Mouse (Mus musculus) myocyte (in vitro differentiated cells): ENCODE measurements at regions not wholly inside any gene's neighbourhood (a gene's known extent, or its start where the extent isn't known, plus 50 kb on each side); places are given as distances from the start of the nearest gene placed in this dataset.

Experiments
- H3K27me3 ChIP-seq: one replicate; pipeline ENCODE4 v1.6.1; 2011; ENCODE audit not compliant: control insufficient read depth, insufficient read depth, insufficient read length
- H3K36me3 ChIP-seq: one replicate; pipeline ENCODE4 v1.6.1; 2011; ENCODE audit not compliant: control insufficient read depth, insufficient read depth
- H3K4me2 ChIP-seq: one replicate; pipeline ENCODE4 v1.6.1; 2011; ENCODE audit warnings: low read depth, control low read depth
- H3K4me3 ChIP-seq: one replicate; pipeline ENCODE4 v1.5.1; 2011; ENCODE audit warnings: mild to moderate bottlenecking, control low read depth, moderate library complexity
- H3K79me2 ChIP-seq: one replicate; pipeline ENCODE4 v1.6.1; 2011; ENCODE audit not compliant: control insufficient read depth, insufficient read depth
- H3ac ChIP-seq: one replicate; pipeline ENCODE4 v1.6.1; 2011; ENCODE audit not compliant: control insufficient read depth, insufficient read length
- CEBPB ChIP-seq: IDR thresholded peaks from 2 replicates; pipeline ENCODE4 v1.6.1; 2011; ENCODE audit warnings: mild to moderate bottlenecking, moderate library complexity; ENCODE audit not compliant: poor library complexity, insufficient read depth, severe bottlenecking
- E2F4 ChIP-seq: IDR thresholded peaks from one replicate; pipeline ENCODE4 v1.6.1; 2011; ENCODE audit warnings: mild to moderate bottlenecking, control low read depth, moderate library complexity; ENCODE audit not compliant: insufficient read depth
- MAX ChIP-seq: IDR thresholded peaks from one replicate; pipeline ENCODE4 v1.6.1; 2011; ENCODE audit warnings: low read depth, mild to moderate bottlenecking, control low read depth
- MYOD1 ChIP-seq, 3 experiments: IDR thresholded peaks; one replicate each; pipeline ENCODE4 v1.6.1; 2011; ENCODE audit warnings: control low read depth in 2 of 3, low read depth in 2 of 3, mild to moderate bottlenecking in 2 of 3, moderate library complexity in 1 of 3; ENCODE audit not compliant: insufficient read length in 2 of 3, control insufficient read depth in 1 of 3
- MYOG ChIP-seq, 3 experiments: IDR thresholded peaks; one replicate each; pipeline ENCODE4 v1.6.1; 2011; ENCODE audit warnings: control low read depth in 2 of 3, low read depth in 2 of 3, mild to moderate bottlenecking in 2 of 3; ENCODE audit not compliant: insufficient read length in 2 of 3, control insufficient read depth in 1 of 3, insufficient read depth in 1 of 3
- POLR2A ChIP-seq: IDR thresholded peaks from one replicate; pipeline ENCODE4 v1.6.1; 2011; ENCODE audit warnings: low read depth, mild to moderate bottlenecking, control low read depth, moderate library complexity; ENCODE audit not compliant: insufficient read length
- POLR2AphosphoS2 ChIP-seq: IDR thresholded peaks from one replicate; pipeline ENCODE4 v1.6.1; 2011; ENCODE audit warnings: low read depth, control low read depth; ENCODE audit not compliant: insufficient read length
- REST ChIP-seq: IDR thresholded peaks from one replicate; pipeline ENCODE4 v1.6.1; 2011; ENCODE audit warnings: mild to moderate bottlenecking, control low read depth, moderate library complexity; ENCODE audit not compliant: insufficient read depth, insufficient read length
- SRF ChIP-seq: IDR thresholded peaks from one replicate; pipeline ENCODE4 v1.6.1; 2011; ENCODE audit warnings: low read depth; ENCODE audit not compliant: control insufficient read depth, insufficient read length
- TCF12 ChIP-seq: IDR thresholded peaks from one replicate; pipeline ENCODE4 v1.6.1; 2011; ENCODE audit warnings: mild to moderate bottlenecking, control low read depth; ENCODE audit not compliant: poor library complexity, insufficient read depth, severe bottlenecking
- TCF3 ChIP-seq: IDR thresholded peaks from one replicate; pipeline ENCODE4 v1.6.1; 2011; ENCODE audit warnings: low read depth, control low read depth; ENCODE audit not compliant: insufficient read length
- USF1 ChIP-seq: IDR thresholded peaks from one replicate; pipeline ENCODE4 v1.6.1; 2011; ENCODE audit warnings: low read depth, mild to moderate bottlenecking, control low read depth, moderate library complexity

- Histone ChIP-seq H3K79me2 (no peaks in the 10 kb centered on the region), H3K27me3 (no peaks in the 10 kb centered on the region), H3K4me3 (no peak overlapping the region), H3K36me3 (no peaks in the 10 kb centered on the region), H3K4me2 (no peak overlapping the region), H3ac (no peak overlapping the region)
- no peak for TF ChIP-seq SRF
- TF ChIP-seq USF1, result no peak
- no peak for TF ChIP-seq MYOG (IDR thresholded peaks at IDR 0.05; ENCODE audit: control insufficient read depth in 1 of 3, insufficient read depth in 1 of 3, insufficient read length in 2 of 3, low read depth in 2 of 3)
- no peak for TF ChIP-seq REST
- no peak for TF ChIP-seq TCF12
- TF ChIP-seq E2F4, result no peak
- TF ChIP-seq CEBPB, result no peak
- no peak for TF ChIP-seq MAX
- TF ChIP-seq TCF3, result no peak
- no peak for TF ChIP-seq POLR2AphosphoS2
- TF ChIP-seq POLR2A, result no peak
- TF ChIP-seq MYOD1 (IDR thresholded peaks at IDR 0.05; ENCODE audit: control insufficient read depth in 1 of 3, insufficient read length in 2 of 3, low read depth in 2 of 3), result no peak
These were observed 550.4 kb downstream of the Otol1 start for GRCm38 (mm10) chr3:70557821-70558220.

GRCm38 (mm10) chr3:70566140-70566857 lies 558.9 kb downstream of the Otol1 start:
- TF ChIP-seq POLR2AphosphoS2 (no peak), MYOG (IDR thresholded peaks at IDR 0.05; ENCODE audit: control insufficient read depth in 1 of 3, insufficient read depth in 1 of 3, insufficient read length in 2 of 3, low read depth in 2 of 3) (no peak), MAX (no peak), REST (no peak), CEBPB (no peak)
- no peak overlapping the region for H3K4me2 ChIP-seq
- no peak overlapping the region for H3K4me3 ChIP-seq
- no peak overlapping the region for H3ac ChIP-seq
- no peaks in the 10 kb centered on the region for H3K36me3 ChIP-seq
- no peaks in the 10 kb centered on the region for H3K79me2 ChIP-seq
- H3K27me3 ChIP-seq, result no peaks in the 10 kb centered on the region

GRCm38 (mm10) chr3:70594785-70595184 lies 587.4 kb downstream of the Otol1 start:
- no peaks in the 10 kb centered on the region for H3K36me3 ChIP-seq
- H3K79me2 ChIP-seq, result no peaks in the 10 kb centered on the region
- no peak overlapping the region for H3K4me2 ChIP-seq
- H3K27me3 ChIP-seq, result no peaks in the 10 kb centered on the region
- H3ac ChIP-seq, result no peak overlapping the region
- TF ChIP-seq TCF12, result no peak
- no peak for TF ChIP-seq USF1
- TF ChIP-seq MAX, result no peak
- no peak for TF ChIP-seq E2F4
- TF ChIP-seq MYOD1 (IDR thresholded peaks at IDR 0.05; ENCODE audit: control insufficient read depth in 1 of 3, insufficient read length in 2 of 3, low read depth in 2 of 3), result no peak
- no peak for TF ChIP-seq TCF3
- TF ChIP-seq SRF, result no peak
- TF ChIP-seq REST, result no peak
- no peak for TF ChIP-seq POLR2AphosphoS2
- TF ChIP-seq CEBPB, result no peak
- no peak for TF ChIP-seq MYOG (IDR thresholded peaks at IDR 0.05; ENCODE audit: control insufficient read depth in 1 of 3, insufficient read depth in 1 of 3, insufficient read length in 2 of 3, low read depth in 2 of 3)
- TF ChIP-seq POLR2A, result no peak
- H3K4me3 ChIP-seq, result no peak overlapping the region
